Mouse (Mus musculus): ENCODE data around the gene Sox8. TPM values are rescaled to one million over a fixed set of nuclear protein-coding genes. Genes with fewer than 3 reads are reported as not detected.

Gene Sox8
- total and polyA plus RNA-seq, 3 experiments: not detected

GRCm38 (mm10) chr17:25518144-25518543 is 52.3 kb downstream of the Sox8 start:
- no peak for TF ChIP-seq PAX5 (IDR thresholded peaks at IDR 0.05; ENCODE audit: low read length)
- TF ChIP-seq CTCF (conservative IDR thresholded peaks at IDR 0.05 in 1 of 2, IDR thresholded peaks at IDR 0.05 in 1 of 2; ENCODE audit: low read depth in 2 of 2, low read length in 2 of 2): no peak
- no peak for TF ChIP-seq MXI1 (IDR thresholded peaks at IDR 0.05; ENCODE audit: low read depth, low read length)
- no peak for TF ChIP-seq ZNF384 (IDR thresholded peaks at IDR 0.05; ENCODE audit: low read depth, low read length)
- H3K9ac ChIP-seq (ENCODE audit: insufficient read depth, low read depth): no peak overlapping the region
- in situ Hi-C loops (cut with MboI; ENCODE audit: low pct_ligation_motif_present, low pct_unique_long_range_greater_than_20kb, low sequenced_read_pairs) (no loop called here), dilution Hi-C loops (cut with MboI; ENCODE audit: extremely low pct_ligation_motif_present, extremely low pct_unique_long_range_greater_than_20kb, low sequenced_read_pairs) (no loop called here)
- H3K4me1 ChIP-seq (ENCODE audit: control insufficient read depth in 1 of 2, insufficient read depth in 2 of 2): peaks cover 2 to 26% of the 10 kb centered on the region in 2 experiments; a peak in 3 of 4 replicates
- H3K79me2 ChIP-seq (replicated peaks; ENCODE audit: control insufficient read depth, extremely low read depth, insufficient read depth, poor library complexity, severe bottlenecking): no peaks in the 10 kb centered on the region
- no peak overlapping the region for H3K4me3 ChIP-seq (replicated peaks in 1 of 3; ENCODE audit: low read depth in 2 of 3, low read length in 2 of 3, poor library complexity in 1 of 3)
- no peak overlapping the region for H3K27ac ChIP-seq (ENCODE audit: insufficient read depth, low read depth)
- H3K27me3 ChIP-seq (replicated peaks): peaks cover 39% of the 10 kb centered on the region
- no peaks in the 10 kb centered on the region for H3K9me3 ChIP-seq (replicated peaks; ENCODE audit: low read length)
- no peak for DNase-seq (ENCODE audit: extremely low read depth)
- no peak overlapping the region for H3K4me2 ChIP-seq (ENCODE audit: insufficient read depth, low read depth, poor library complexity, severe bottlenecking)
- H3K36me3 ChIP-seq (replicated peaks in 1 of 2; ENCODE audit: control insufficient read depth in 1 of 2, insufficient read depth in 1 of 2, low read length in 1 of 2): no peaks in the 10 kb centered on the region

GRCm38 (mm10) chr17:25516315-25516714 is 54.2 kb downstream of the Sox8 start:
- in situ Hi-C loops (cut with MboI; ENCODE audit: low pct_ligation_motif_present, low pct_unique_long_range_greater_than_20kb, low sequenced_read_pairs) (no loop called here), dilution Hi-C loops (cut with MboI; ENCODE audit: extremely low pct_ligation_motif_present, extremely low pct_unique_long_range_greater_than_20kb, low sequenced_read_pairs) (no loop called here)
- no peaks in the 10 kb centered on the region for H3K79me2 ChIP-seq (replicated peaks; ENCODE audit: control insufficient read depth, extremely low read depth, insufficient read depth, poor library complexity, severe bottlenecking)
- H3K9ac ChIP-seq (ENCODE audit: insufficient read depth, low read depth): no peak overlapping the region
- peaks cover 0 to 26% of the 10 kb centered on the region in 2 experiments; a peak in 2 of 4 replicates for H3K4me1 ChIP-seq (ENCODE audit: control insufficient read depth in 1 of 2, insufficient read depth in 2 of 2)
- no peaks in the 10 kb centered on the region for H3K36me3 ChIP-seq (replicated peaks in 1 of 2; ENCODE audit: control insufficient read depth in 1 of 2, insufficient read depth in 1 of 2, low read length in 1 of 2)
- DNase-seq (ENCODE audit: extremely low read depth): no peak
- H3K4me3 ChIP-seq (replicated peaks in 1 of 3; ENCODE audit: low read depth in 2 of 3, low read length in 2 of 3, poor library complexity in 1 of 3): no peak overlapping the region
- H3K9me3 ChIP-seq (replicated peaks; ENCODE audit: low read length): no peaks in the 10 kb centered on the region
- H3K4me2 ChIP-seq (ENCODE audit: insufficient read depth, low read depth, poor library complexity, severe bottlenecking): no peak overlapping the region
- H3K27me3 ChIP-seq (replicated peaks): peaks cover 21% of the 10 kb centered on the region
- TF ChIP-seq JUN (IDR thresholded peaks at IDR 0.05; ENCODE audit: insufficient read depth, low read depth, low read length) (no peak), RAD21 (IDR thresholded peaks at IDR 0.05; ENCODE audit: low read depth, low read length) (no peak), TBP (conservative IDR thresholded peaks at IDR 0.05; ENCODE audit: low read depth, low read length) (no peak), CHD2 (IDR thresholded peaks at IDR 0.05; ENCODE audit: low read length) (no peak), ETS1 (conservative IDR thresholded peaks at IDR 0.05; ENCODE audit: low read depth, low read length) (no peak), ELF1 (IDR thresholded peaks at IDR 0.05; ENCODE audit: low read depth, low read length) (no peak), SMC3 (IDR thresholded peaks at IDR 0.05; ENCODE audit: low read depth, low read length) (no peak), MAFK (IDR thresholded peaks at IDR 0.05; ENCODE audit: insufficient replicate concordance, low read length) (no peak), E2F4 (IDR thresholded peaks at IDR 0.05; ENCODE audit: insufficient replicate concordance, low read depth, low read length) (no peak), ZNF384 (IDR thresholded peaks at IDR 0.05; ENCODE audit: low read depth, low read length) (no peak)
- no peak overlapping the region for H3K27ac ChIP-seq (ENCODE audit: insufficient read depth, low read depth)

Other genes starting within 250 kb of the Sox8 start
- gene Tpsab1, start 225.1 kb downstream of the Sox8 start, total RNA-seq (2012; rRNA removed): not detected in 2 replicates
- not detected in 2 replicates for gene Tpsab1, start 225.1 kb downstream of the Sox8 start, total RNA-seq (2014; rRNA removed)
- not detected in 2 replicates for gene Tpsab1, start 225.1 kb downstream of the Sox8 start, polyA plus RNA-seq (2012; ENCODE audit: insufficient read length, low read depth)
- gene Tpsb2, start 204.4 kb downstream of the Sox8 start, total RNA-seq (2012; rRNA removed): not detected in 2 replicates
- gene Tpsb2, start 204.4 kb downstream of the Sox8 start, total RNA-seq (2014; rRNA removed): not detected in 2 replicates
- gene Tpsb2, start 204.4 kb downstream of the Sox8 start, polyA plus RNA-seq (2012; ENCODE audit: insufficient read length, low read depth): not detected in 2 replicates
- gene Tpsg1, start 201.4 kb downstream of the Sox8 start, total RNA-seq (2012; rRNA removed): not detected in 2 replicates
- not detected in 2 replicates for gene Tpsg1, start 201.4 kb downstream of the Sox8 start, total RNA-seq (2014; rRNA removed)
- not detected in 2 replicates for gene Tpsg1, start 201.4 kb downstream of the Sox8 start, polyA plus RNA-seq (2012; ENCODE audit: insufficient read length, low read depth)
- 0.21 TPM in 1 of 2 replicates, not detected in the other for gene Cacna1h, start 136.9 kb downstream of the Sox8 start, total RNA-seq (2012; rRNA removed)
- gene Cacna1h, start 136.9 kb downstream of the Sox8 start, total RNA-seq (2014; rRNA removed): 0.04 and 0.08 TPM in 2 replicates
- gene Cacna1h, start 136.9 kb downstream of the Sox8 start, polyA plus RNA-seq (2012; ENCODE audit: insufficient read length, low read depth): 0.21 and 0.49 TPM in 2 replicates
- not detected in 2 replicates for gene Tekt4, start 116.1 kb downstream of the Sox8 start, total RNA-seq (2012; rRNA removed)
- not detected in 2 replicates for gene Tekt4, start 116.1 kb downstream of the Sox8 start, total RNA-seq (2014; rRNA removed)
- gene Tekt4, start 116.1 kb downstream of the Sox8 start, polyA plus RNA-seq (2012; ENCODE audit: insufficient read length, low read depth): not detected in 2 replicates
- 0.17 and 0.38 TPM in 2 replicates for gene Sstr5, start 73.4 kb downstream of the Sox8 start, total RNA-seq (2012; rRNA removed)
- 0.08 and 0.35 TPM in 2 replicates for gene Sstr5, start 73.4 kb downstream of the Sox8 start, total RNA-seq (2014; rRNA removed)
- 1.9 and 2.4 TPM in 2 replicates for gene Sstr5, start 73.4 kb downstream of the Sox8 start, polyA plus RNA-seq (2012; ENCODE audit: insufficient read length, low read depth)
- 17.3 and 26.9 TPM in 2 replicates for gene Lmf1, start 8.4 kb upstream of the Sox8 start, total RNA-seq (2012; rRNA removed)
- gene Lmf1, start 8.4 kb upstream of the Sox8 start, total RNA-seq (2014; rRNA removed): 11.2 and 13.3 TPM in 2 replicates
- 12.1 and 15.2 TPM in 2 replicates for gene Lmf1, start 8.4 kb upstream of the Sox8 start, polyA plus RNA-seq (2012; ENCODE audit: insufficient read length, low read depth)
- gene Gng13, start 146.5 kb upstream of the Sox8 start, total RNA-seq (2012; rRNA removed): 2.9 and 3.4 TPM in 2 replicates
- not detected in 2 replicates for gene Gng13, start 146.5 kb upstream of the Sox8 start, total RNA-seq (2014; rRNA removed)
- gene Gng13, start 146.5 kb upstream of the Sox8 start, polyA plus RNA-seq (2012; ENCODE audit: insufficient read length, low read depth): 1.3 and 1.9 TPM in 2 replicates
- gene Chtf18, start 156.7 kb upstream of the Sox8 start, total RNA-seq (2012; rRNA removed): 24.8 and 34.5 TPM in 2 replicates
- gene Chtf18, start 156.7 kb upstream of the Sox8 start, total RNA-seq (2014; rRNA removed): 11.9 and 14.5 TPM in 2 replicates
- gene Chtf18, start 156.7 kb upstream of the Sox8 start, polyA plus RNA-seq (2012; ENCODE audit: insufficient read length, low read depth): 38.2 and 49.9 TPM in 2 replicates
- 5.8 and 7.2 TPM in 2 replicates for gene Rpusd1, start 157.0 kb upstream of the Sox8 start, total RNA-seq (2012; rRNA removed)
- gene Rpusd1, start 157.0 kb upstream of the Sox8 start, total RNA-seq (2014; rRNA removed): 4.4 and 5.6 TPM in 2 replicates
- gene Rpusd1, start 157.0 kb upstream of the Sox8 start, polyA plus RNA-seq (2012; ENCODE audit: insufficient read length, low read depth): 11.7 and 13.8 TPM in 2 replicates
- not detected in 2 replicates for gene Mslnl, start 165.4 kb upstream of the Sox8 start, total RNA-seq (2012; rRNA removed)
- not detected in 2 replicates for gene Mslnl, start 165.4 kb upstream of the Sox8 start, total RNA-seq (2014; rRNA removed)
- not detected in 2 replicates for gene Mslnl, start 165.4 kb upstream of the Sox8 start, polyA plus RNA-seq (2012; ENCODE audit: insufficient read length, low read depth)
- gene Msln, start 183.7 kb upstream of the Sox8 start, total RNA-seq (2012; rRNA removed): not detected in 2 replicates
- not detected in 2 replicates for gene Msln, start 183.7 kb upstream of the Sox8 start, total RNA-seq (2014; rRNA removed)
- not detected in 2 replicates for gene Msln, start 183.7 kb upstream of the Sox8 start, polyA plus RNA-seq (2012; ENCODE audit: insufficient read length, low read depth)
- gene Narfl, start 203.1 kb upstream of the Sox8 start, total RNA-seq (2012; rRNA removed): 22.0 and 23.4 TPM in 2 replicates
- gene Narfl, start 203.1 kb upstream of the Sox8 start, total RNA-seq (2014; rRNA removed): 16.5 and 17.0 TPM in 2 replicates
- 12.1 and 13.3 TPM in 2 replicates for gene Narfl, start 203.1 kb upstream of the Sox8 start, polyA plus RNA-seq (2012; ENCODE audit: insufficient read length, low read depth)
- 14.5 and 16.0 TPM in 2 replicates for gene Haghl, start 215.0 kb upstream of the Sox8 start, total RNA-seq (2012; rRNA removed)
- 7.3 and 7.4 TPM in 2 replicates for gene Haghl, start 215.0 kb upstream of the Sox8 start, total RNA-seq (2014; rRNA removed)
- 7.4 and 7.8 TPM in 2 replicates for gene Haghl, start 215.0 kb upstream of the Sox8 start, polyA plus RNA-seq (2012; ENCODE audit: insufficient read length, low read depth)
- 0.13 and 0.25 TPM in 2 replicates for gene Ccdc78, start 215.9 kb upstream of the Sox8 start, total RNA-seq (2012; rRNA removed)
- gene Ccdc78, start 215.9 kb upstream of the Sox8 start, total RNA-seq (2014; rRNA removed): 0.13 TPM in 1 of 2 replicates, not detected in the other
- 0.40 and 0.49 TPM in 2 replicates for gene Ccdc78, start 215.9 kb upstream of the Sox8 start, polyA plus RNA-seq (2012; ENCODE audit: insufficient read length, low read depth)
- 55.0 and 68.3 TPM in 2 replicates for gene Fam173a, start 222.2 kb upstream of the Sox8 start, total RNA-seq (2012; rRNA removed)
- 21.9 and 25.5 TPM in 2 replicates for gene Fam173a, start 222.2 kb upstream of the Sox8 start, total RNA-seq (2014; rRNA removed)
- gene Fam173a, start 222.2 kb upstream of the Sox8 start, polyA plus RNA-seq (2012; ENCODE audit: insufficient read length, low read depth): 25.5 and 27.8 TPM in 2 replicates
- not detected in 2 replicates for gene AC134908.4, start 225.0 kb upstream of the Sox8 start, total RNA-seq (2012; rRNA removed)
- gene AC134908.4, start 225.0 kb upstream of the Sox8 start, total RNA-seq (2014; rRNA removed): not detected in 2 replicates
- gene AC134908.4, start 225.0 kb upstream of the Sox8 start, polyA plus RNA-seq (2012; ENCODE audit: insufficient read length, low read depth): not detected in 2 replicates
- 49.8 and 50.1 TPM in 2 replicates for gene Metrn, start 226.4 kb upstream of the Sox8 start, total RNA-seq (2012; rRNA removed)
- 18.1 and 23.7 TPM in 2 replicates for gene Metrn, start 226.4 kb upstream of the Sox8 start, total RNA-seq (2014; rRNA removed)
- 16.9 and 17.7 TPM in 2 replicates for gene Metrn, start 226.4 kb upstream of the Sox8 start, polyA plus RNA-seq (2012; ENCODE audit: insufficient read length, low read depth)
- gene Fbxl16, start 238.4 kb upstream of the Sox8 start, total RNA-seq (2012; rRNA removed): not detected in 2 replicates
- not detected in 2 replicates for gene Fbxl16, start 238.4 kb upstream of the Sox8 start, total RNA-seq (2014; rRNA removed)
- gene Fbxl16, start 238.4 kb upstream of the Sox8 start, polyA plus RNA-seq (2012; ENCODE audit: insufficient read length, low read depth): not detected in 2 replicates